Mouse (Mus musculus) intestine, embryonic 14.5 days (tissue): ENCODE data around the gene Hoxb6. TPM values are rescaled to one million over a fixed set of nuclear protein-coding genes. Genes with fewer than 3 reads are reported as not detected.

ENCODE experiments used
- ATAC-seq: fragments of 200-750 bp; cut with Nextera tagmentation; replicated peaks from 2 replicates; pipeline ENCODE4 v1.8.0; 2017; ENCODE audit warnings: low read depth, moderate number of reproducible peaks, moderate TSS enrichment, moderate library complexity; ENCODE audit not compliant: low FRiP score, low TSS enrichment
- DNase-seq: peaks from one replicate; pipeline ENCODE4 v3.0.0-alpha.2; 2018; ENCODE audit warnings: low spot score
- H3K27ac ChIP-seq: fragments of 300-500 bp; sonication (generic); 2 replicates; pipeline ENCODE4 v1.5.1; 2014; ENCODE audit warnings: low read depth, mild to moderate bottlenecking, control low read depth
- H3K27me3 ChIP-seq: fragments of 300-500 bp; sonication (generic); replicated peaks from 2 replicates; pipeline ENCODE4 v1.6.1; 2014; ENCODE audit warnings: low read length, control low read depth; ENCODE audit not compliant: control insufficient read depth, insufficient read depth
- H3K36me3 ChIP-seq: fragments of 300-500 bp; sonication (generic); 2 replicates; pipeline ENCODE4 v1.6.1; 2014; ENCODE audit warnings: low read length, control low read depth; ENCODE audit not compliant: control insufficient read depth, insufficient read depth
- H3K4me1 ChIP-seq: fragments of 300-500 bp; sonication (generic); replicated peaks from 2 replicates; pipeline ENCODE4 v1.6.1; 2014; ENCODE audit warnings: low read length, control low read depth, mixed read lengths; ENCODE audit not compliant: control insufficient read depth, insufficient read depth
- H3K4me2 ChIP-seq: fragments of 300-500 bp; sonication (generic); 2 replicates; pipeline ENCODE4 v1.6.1; 2014; ENCODE audit warnings: low read length
- H3K4me3 ChIP-seq: fragments of 300-500 bp; sonication (generic); 2 replicates; pipeline ENCODE4 v1.5.1; 2014; ENCODE audit warnings: low read depth, low read length, control low read depth, mixed read lengths
- H3K9ac ChIP-seq: fragments of 300-500 bp; sonication (generic); 2 replicates; pipeline ENCODE4 v1.6.1; 2014; ENCODE audit warnings: mild to moderate bottlenecking, low read length
- H3K9me3 ChIP-seq: fragments of 300-500 bp; sonication (generic); 2 replicates; pipeline ENCODE4 v1.6.1; 2016; ENCODE audit warnings: low read length, control low read depth; ENCODE audit not compliant: control insufficient read depth
- WGBS: fragments of 180-500 bp; shearing (Covaris S2); extraction: QIAGEN DNeasy Blood & Tissue Kit; methylation state at CpG from one replicate; pipeline ENCODE4 v1.1.7; 2014; 5-methylcytosine and 5-hydroxymethylcytosine counted together
- polyA plus RNA-seq: library from polyadenylated mRNA; unstranded; fragments of >200 nt; fragmentation: Nextera tagmentation; extraction: Ambion mirVana; gene quantifications from 2 replicates; pipeline ENCODE4 v1.2.1, GENCODE M21; 2014

Hoxb6 gene
- polyA plus RNA-seq, 1 experiment from 2014 or later = 18.1 TPM

DNA sequence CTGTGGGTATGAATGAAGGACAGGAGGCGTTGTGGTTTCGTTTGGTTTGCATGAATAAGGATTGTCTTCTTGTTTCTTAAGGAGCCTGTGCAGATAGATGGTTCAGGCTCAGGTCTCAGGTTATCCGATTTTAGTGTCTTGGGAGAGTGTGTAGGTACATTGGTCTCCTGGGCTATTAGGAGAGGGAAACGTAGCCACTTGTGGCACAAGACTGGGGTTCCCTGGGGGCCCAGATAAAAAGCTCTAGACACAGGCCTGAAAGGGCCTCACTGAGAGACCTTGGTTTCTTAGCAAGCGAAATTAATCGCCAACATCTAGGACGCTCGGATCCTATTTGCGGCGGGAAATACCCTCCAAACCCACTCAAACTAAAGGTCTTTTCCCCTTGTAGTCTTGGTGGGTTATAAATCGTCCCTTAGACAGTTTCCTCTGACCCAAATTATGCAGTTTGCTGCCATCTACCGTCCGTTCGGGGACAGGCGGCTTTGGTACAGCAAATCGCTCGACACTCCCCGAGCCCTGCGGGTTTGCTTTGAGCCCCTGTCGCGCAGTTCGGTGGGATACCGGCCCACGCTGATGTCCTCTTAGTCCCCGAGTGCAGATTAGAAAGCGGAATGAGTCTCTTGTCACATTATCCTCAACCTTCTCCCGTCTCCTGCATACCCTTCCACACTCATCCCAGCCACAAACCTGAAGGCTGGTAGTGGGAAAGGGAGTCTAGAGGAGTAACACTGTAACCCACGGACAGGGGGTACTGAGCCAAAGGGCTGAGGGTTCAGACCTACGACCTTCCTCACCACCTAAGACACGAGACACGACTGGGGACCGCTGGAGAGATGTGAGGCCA is 2.2 kb downstream of the Hoxb6 start:
- H3K4me2 ChIP-seq = peak overlapping the region; percentile 55
- 1% methylated on average over 32 of the region's 32 CpGs for WGBS
- DNase-seq = peak; percentile 94
- no peaks in the 10 kb centered on the region for H3K9me3 ChIP-seq
- H3K4me3 ChIP-seq = peak overlapping the region; percentile 43
- H3K4me1 ChIP-seq = peaks cover 16% of the 10 kb centered on the region
- peaks cover 60% of the 10 kb centered on the region for H3K27me3 ChIP-seq
- peak overlapping the region; percentile 79; the same call in 1 of the 2 replicates for H3K27ac ChIP-seq
- H3K36me3 ChIP-seq = no peaks in the 10 kb centered on the region
- peak overlapping the region; percentile 78 for H3K9ac ChIP-seq
- peak; percentile 38; the same call in 1 of the 2 replicates for ATAC-seq

DNA sequence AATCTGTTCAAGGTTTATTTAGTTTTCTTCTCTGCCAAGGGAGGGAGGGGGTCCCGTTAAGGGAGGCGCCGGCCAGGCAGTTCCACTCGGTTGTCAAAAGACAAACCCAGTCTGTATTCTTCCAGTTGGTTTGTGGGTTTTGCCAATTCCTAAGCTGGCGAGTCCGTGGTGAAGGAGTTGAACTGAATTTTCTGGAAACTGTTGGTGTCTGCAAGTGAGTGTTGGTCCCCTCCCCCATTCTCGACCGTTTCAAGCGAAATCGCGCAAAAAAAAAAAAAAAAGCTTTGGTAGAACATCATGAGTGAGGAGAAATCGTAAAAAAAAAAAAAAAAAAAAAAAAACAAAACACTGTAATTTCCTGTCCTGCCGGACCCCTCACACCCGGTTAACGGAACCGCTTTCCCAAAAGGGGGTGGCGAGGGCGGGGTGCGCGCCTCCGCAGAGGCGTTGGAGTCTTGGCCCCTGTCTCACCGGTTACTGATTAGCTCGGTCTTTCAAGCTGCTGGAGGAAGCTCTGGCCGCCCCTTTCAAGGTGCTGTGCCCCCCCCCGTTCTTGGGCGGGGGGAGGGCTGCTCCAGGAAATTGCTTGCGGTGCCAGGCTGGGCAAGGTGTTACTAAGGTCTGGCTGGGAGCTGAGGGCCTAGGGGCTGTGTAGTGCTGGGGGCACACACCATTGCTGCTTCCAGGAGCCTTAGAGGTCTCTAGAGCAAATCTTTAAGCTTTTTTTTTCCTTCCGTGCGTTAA is 3.0 kb downstream of the Hoxb6 start:
- Histone ChIP-seq H3K4me2 (peak overlapping the region; percentile 55), H3K27ac (peak overlapping the region; percentile 22; the same call in 1 of the 2 replicates), H3K36me3 (no peaks in the 10 kb centered on the region), H3K4me1 (peaks cover 20% of the 10 kb centered on the region), H3K27me3 (peaks cover 60% of the 10 kb centered on the region), H3K4me3 (peak overlapping the region; percentile 43), H3K9me3 (no peaks in the 10 kb centered on the region), H3K9ac (peak overlapping the region; percentile 78)
- 3% methylated on average over 30 of the region's 30 CpGs for WGBS
- ATAC-seq (no peak), DNase-seq (no peak)

DNA sequence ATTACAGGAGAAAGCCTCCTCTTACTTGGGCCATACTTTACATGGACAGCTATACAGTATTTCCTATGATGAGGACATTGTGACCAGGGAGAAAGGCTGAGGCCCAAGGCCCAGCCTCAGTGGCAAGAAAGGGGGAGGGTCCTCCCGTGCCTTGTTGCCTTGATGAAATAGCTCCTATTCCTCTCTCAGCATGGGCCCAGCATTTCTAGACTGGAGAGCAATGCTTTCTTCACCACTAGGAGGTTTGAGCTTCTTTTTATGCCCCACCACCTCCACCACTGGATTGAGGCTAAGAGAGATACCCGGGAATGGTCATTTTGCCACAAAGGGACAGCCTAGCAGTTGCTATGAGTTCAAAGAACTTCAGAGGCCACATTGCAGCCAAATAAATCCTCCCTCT is 4.7 kb downstream of the Hoxb6 start:
- ATAC-seq (no peak), DNase-seq (no peak)
- Histone ChIP-seq H3K36me3 (no peaks in the 10 kb centered on the region), H3K9me3 (no peaks in the 10 kb centered on the region), H3K27ac (peak overlapping the region; percentile 38; the same call in 1 of the 2 replicates), H3K27me3 (peaks cover 57% of the 10 kb centered on the region), H3K9ac (no peak overlapping the region), H3K4me2 (peak overlapping the region; percentile 55), H3K4me1 (peaks cover 27% of the 10 kb centered on the region), H3K4me3 (0 out of 2 replicates have a peak overlapping the region, but pooled peaks have one; percentile 5)
- 14% methylated on average over 2 of the region's 2 CpGs for WGBS

DNA sequence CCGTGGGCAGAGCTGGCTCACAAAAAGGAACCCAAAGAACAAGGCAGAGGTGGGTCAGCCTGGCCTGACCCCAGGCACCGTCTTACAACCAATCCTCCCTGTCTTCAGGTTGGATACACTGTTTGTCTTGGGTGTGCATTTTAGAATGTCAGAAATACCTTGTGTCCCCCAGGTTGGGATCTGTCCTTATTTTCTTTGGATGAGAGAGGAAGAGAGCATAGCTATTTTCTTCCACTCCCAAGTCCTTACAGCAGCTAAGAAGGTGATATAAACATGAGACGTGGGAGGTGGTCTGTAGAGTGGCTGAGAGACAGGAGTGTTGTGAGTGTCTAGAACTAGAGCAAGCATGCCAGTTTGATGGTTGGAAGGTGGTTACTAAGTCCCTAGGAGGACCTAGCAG is 5.2 kb downstream of the Hoxb6 start:
- peak overlapping the region; percentile 89; the same call in 1 of the 2 replicates for H3K4me2 ChIP-seq
- ATAC-seq (no peak), DNase-seq (no peak)
- no peaks in the 10 kb centered on the region for H3K36me3 ChIP-seq
- H3K4me3 ChIP-seq = no peak overlapping the region
- no peaks in the 10 kb centered on the region for H3K9me3 ChIP-seq
- peaks cover 53% of the 10 kb centered on the region for H3K27me3 ChIP-seq
- 33% methylated on average over 3 of the region's 3 CpGs for WGBS
- H3K9ac ChIP-seq = no peak overlapping the region
- peaks cover 31% of the 10 kb centered on the region for H3K4me1 ChIP-seq
- no peak overlapping the region for H3K27ac ChIP-seq

DNA sequence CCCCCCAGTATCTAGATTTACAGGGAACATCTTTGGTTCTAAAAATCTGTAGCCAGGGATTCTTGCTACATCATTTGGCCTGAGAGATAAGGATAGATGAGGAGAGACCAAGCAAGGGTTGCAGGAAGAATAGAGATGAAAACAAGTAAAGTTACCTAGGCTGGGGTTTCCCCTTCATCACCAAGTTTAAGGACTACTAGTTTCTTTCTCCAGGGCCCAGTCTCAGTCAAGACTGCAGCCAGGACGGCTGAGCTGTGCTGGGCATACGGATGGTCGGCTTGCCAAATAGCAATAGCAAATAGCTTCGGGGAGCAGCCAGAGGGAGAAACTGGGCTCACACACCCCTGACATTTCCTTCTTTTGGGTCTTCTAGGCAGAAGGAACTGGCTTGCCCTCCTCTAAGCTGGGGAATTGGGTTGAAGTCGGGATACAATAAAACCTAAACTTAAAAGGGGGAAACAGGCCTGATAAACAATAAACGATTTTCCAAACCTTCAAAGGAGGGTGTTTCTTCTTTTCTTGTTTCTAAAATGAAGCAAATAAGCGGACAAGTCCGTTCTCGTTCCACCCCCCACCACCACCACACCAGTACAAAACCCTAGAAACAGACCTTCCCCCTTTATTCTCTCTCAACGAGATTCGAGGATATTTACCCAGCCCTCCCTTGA is 5.8 kb downstream of the Hoxb6 start:
- H3K4me1 ChIP-seq = peaks cover 36% of the 10 kb centered on the region
- DNase-seq (no peak), ATAC-seq (no peak)
- peak overlapping the region; percentile 89 for H3K4me2 ChIP-seq
- no peak overlapping the region for H3K27ac ChIP-seq
- no peaks in the 10 kb centered on the region for H3K36me3 ChIP-seq
- peaks cover 48% of the 10 kb centered on the region for H3K27me3 ChIP-seq
- WGBS = 22% methylated on average over 11 of the region's 11 CpGs
- peak overlapping the region; percentile 57; the same call in 1 of the 2 replicates for H3K4me3 ChIP-seq
- H3K9ac ChIP-seq = peak overlapping the region; percentile 11; the same call in 1 of the 2 replicates
- no peaks in the 10 kb centered on the region for H3K9me3 ChIP-seq

DNA sequence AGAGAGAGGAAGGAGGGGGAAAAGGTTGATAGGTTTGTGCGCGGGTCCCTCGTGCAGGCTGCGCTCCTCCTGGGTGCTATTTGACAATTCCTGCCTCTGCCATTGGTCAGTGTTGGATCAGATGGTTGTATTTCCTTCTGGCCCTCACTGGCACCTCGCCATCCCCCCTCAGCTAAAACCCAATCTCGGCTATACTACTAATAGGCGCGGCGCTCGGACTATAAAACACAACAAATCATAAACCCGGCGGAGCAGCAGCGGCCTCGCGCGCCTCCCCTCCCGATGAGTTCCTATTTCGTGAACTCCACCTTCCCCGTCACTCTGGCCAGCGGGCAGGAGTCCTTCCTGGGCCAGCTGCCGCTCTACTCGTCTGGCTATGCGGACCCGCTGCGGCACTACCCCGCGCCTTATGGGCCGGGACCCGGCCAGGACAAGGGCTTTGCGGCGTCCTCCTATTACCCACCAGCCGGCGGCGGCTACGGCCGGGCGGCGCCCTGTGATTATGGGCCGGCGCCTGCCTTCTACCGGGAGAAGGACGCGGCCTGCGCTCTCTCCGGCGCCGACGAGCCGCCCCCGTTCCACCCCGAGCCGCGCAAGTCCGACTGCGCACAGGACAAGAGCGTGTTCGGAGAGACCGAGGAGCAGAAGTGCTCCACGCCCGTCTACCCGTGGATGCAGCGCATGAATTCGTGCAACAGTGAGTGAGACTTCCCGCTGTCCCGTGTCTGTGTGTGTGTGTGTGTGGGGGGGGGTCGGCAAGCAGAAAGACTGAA is 6.8 kb downstream of the Hoxb6 start:
- under 1% methylated on average over 66 of the region's 66 CpGs for WGBS
- ATAC-seq = no peak
- peaks cover 36% of the 10 kb centered on the region for H3K4me1 ChIP-seq

DNA sequence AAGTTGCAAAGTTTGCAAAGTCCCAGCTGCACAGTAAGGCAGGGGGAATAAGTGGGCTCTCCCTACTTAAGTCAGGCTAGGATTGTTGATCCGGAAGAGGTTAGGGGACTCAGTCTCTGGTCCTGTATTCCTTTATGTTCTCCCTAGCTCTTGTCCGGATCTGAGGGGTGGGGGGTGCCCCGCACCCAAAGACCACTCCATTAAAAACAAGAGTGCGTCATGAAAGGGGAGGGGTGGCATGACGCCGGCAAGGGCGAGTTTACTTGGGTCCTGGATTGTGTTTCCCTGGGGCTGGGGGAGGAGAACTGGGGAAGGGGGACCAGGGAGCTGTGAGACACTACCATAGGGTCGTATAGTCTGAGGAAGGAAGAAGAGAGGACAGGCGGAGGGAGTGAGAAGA is 7.5 kb downstream of the Hoxb6 start:
- WGBS = 8% methylated on average over 9 of the region's 9 CpGs
- Histone ChIP-seq H3K9ac (peak overlapping the region; percentile 79), H3K4me2 (peak overlapping the region; percentile 89), H3K27ac (peak overlapping the region; percentile 82), H3K9me3 (no peaks in the 10 kb centered on the region), H3K27me3 (peaks cover 43% of the 10 kb centered on the region), H3K4me1 (peaks cover 36% of the 10 kb centered on the region), H3K36me3 (no peaks in the 10 kb centered on the region), H3K4me3 (peak overlapping the region; percentile 57)
- ATAC-seq (no peak), DNase-seq (no peak)

More for the DNA sequence above, 6.8 kb downstream of the Hoxb6 start:
- Histone ChIP-seq H3K27me3 (peaks cover 40% of the 10 kb centered on the region), H3K4me3 (peak overlapping the region; percentile 57), H3K27ac (peak overlapping the region; percentile 82), H3K9me3 (no peaks in the 10 kb centered on the region), H3K36me3 (no peaks in the 10 kb centered on the region), H3K9ac (peak overlapping the region; percentile 79), H3K4me2 (peak overlapping the region; percentile 89)
- peak; percentile 86 for DNase-seq
